Mouse (Mus musculus) gastrocnemius, postnatal 36 days (tissue): ENCODE measurements around the gene Ttc12. TPM values are rescaled to one million over a fixed set of nuclear protein-coding genes. Genes with fewer than 3 reads are reported as not detected.

Experiments
- DNase-seq, 2 experiments: peaks; one replicate each; pipeline ENCODE4 v3.0.0; 2022
- intact Hi-C: fragments of 180-260 bp; cut with DNase I; formaldehyde crosslinking; loops from one replicate; pipeline ENCODE4 v1.15.1; 2025
- total RNA-seq, 2 experiments: library from RNA; stranded (reverse); gene quantifications; 2 replicates each; pipeline ENCODE4 v1.2.3; 2021

Gene Ttc12
- total RNA-seq, 2 experiments from 2014 or later = 0.86 to 0.87 TPM

DNA sequence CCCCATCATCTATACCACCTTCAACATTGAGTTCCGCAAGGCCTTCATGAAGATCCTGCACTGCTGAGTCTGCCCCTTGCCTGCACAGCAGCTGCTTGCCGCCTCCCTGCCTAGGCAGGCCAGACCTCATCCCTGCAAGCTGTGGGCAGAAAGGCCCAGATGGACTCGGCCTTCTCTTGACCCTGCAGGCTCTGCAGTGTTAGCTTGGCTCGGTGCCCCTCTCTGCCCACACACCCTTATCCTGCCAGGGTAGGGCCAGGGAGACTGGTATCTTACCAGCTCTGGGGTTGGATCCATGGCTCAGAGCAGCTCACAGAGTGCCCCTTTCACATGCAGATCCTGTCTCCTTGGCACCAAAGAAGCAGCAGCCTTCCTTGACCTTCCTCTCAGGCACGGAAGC lies 79.0 kb downstream of the Ttc12 start:
- DNase-seq = no peak
- intact Hi-C loops = no loop called here

DNA sequence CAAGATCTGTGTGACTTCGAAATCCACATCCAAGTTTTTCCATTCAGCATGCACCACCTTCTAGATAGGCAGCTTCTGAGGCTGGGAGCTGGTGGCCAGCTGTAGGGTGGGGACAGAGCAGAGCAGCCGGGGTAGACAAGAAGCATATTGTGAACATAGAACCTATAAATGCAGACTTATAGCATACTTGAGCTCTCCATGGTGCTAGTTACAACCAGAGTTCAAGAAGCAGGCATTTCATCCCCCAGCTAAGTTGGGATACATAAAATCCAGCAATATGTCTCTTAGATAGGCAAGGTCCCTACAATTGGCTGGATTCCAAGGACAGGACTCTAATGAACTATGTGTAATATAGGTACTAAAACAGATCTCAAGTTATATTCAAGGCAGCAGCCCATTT lies 82.3 kb downstream of the Ttc12 start:
- intact Hi-C loops = no loop called here
- no peak for DNase-seq

DNA sequence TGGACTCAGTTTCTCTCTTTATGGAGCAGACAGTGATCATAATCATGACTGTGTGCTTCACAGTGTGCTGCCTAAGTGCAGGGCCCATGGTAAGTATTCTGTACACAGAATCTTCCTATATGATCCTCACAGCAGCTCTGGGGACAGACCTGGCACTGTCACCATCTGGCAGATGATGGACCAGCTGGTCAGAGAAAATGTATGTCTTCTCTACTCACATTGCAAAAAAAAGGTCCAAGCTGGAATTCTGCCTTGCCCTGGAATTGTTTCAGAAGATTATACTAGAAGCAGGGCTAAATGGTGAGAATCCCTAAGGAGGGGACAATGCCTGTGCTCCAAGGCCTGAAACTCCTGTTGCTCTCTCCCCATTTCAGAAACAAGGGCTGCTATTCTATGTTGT lies 90.0 kb downstream of the Ttc12 start:
- DNase-seq = no peak
- intact Hi-C loops = no loop called here

DNA sequence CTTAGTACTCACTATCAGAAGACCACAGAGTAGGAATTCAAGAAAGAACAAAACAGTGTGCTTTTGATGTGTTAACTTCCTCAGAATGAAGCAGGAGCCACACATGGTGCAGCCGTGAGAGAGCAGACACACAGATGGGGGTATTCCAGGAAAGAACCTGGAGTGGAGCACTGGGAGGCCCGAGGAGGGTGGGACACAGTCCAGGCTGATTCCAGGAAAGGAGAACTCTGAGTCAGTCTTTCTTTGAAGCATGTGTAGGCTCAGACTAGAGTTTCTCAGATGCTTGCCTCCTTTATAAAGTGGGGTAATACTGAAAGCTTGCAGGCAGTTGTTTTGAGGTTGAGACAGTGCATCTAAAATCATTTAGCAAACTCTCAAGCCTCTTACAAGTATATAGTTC lies 93.8 kb downstream of the Ttc12 start:
- intact Hi-C loops = no loop called here

More for the DNA sequence above, 93.8 kb downstream of the Ttc12 start:
- no peak for DNase-seq

Other genes with a start within 250 kb of the Ttc12 start
- gene Gm4894, start 235.7 kb downstream of the Ttc12 start, total RNA-seq = not detected
- gene Drd2, start 145.6 kb downstream of the Ttc12 start, total RNA-seq = not detected
- not detected for gene Ankk1, start 59.2 kb downstream of the Ttc12 start, total RNA-seq